Mouse (Mus musculus): ENCODE data around the gene Cdk19. TPM values are rescaled to one million over a fixed set of nuclear protein-coding genes. Genes with fewer than 3 reads are reported as not detected.

Gene Cdk19
- total and polyA plus RNA-seq, 3 experiments: 2.8 to 8.2 TPM; not detected in 1

- Histone ChIP-seq H3K9me3 (replicated peaks; ENCODE audit: insufficient read depth, low read length) (no peaks in the 10 kb centered on the region), H3K4me1 (ENCODE audit: control insufficient read depth in 1 of 2, insufficient read depth in 2 of 2, low read length in 2 of 2) (no peaks in the 10 kb centered on the region), H3K27me3 (ENCODE audit: control insufficient read depth in 1 of 2, insufficient read depth in 2 of 2, low read length in 2 of 2) (no peaks in the 10 kb centered on the region), H3K27ac (ENCODE audit: control insufficient read depth, low read depth, low read length) (no peak overlapping the region), H3K79me2 (ENCODE audit: control insufficient read depth, insufficient read depth, low read length, poor library complexity) (no peaks in the 10 kb centered on the region), H3K9ac (ENCODE audit: control insufficient read depth, low read depth, low read length, poor library complexity, severe bottlenecking) (no peak overlapping the region), H3K4me3 (ENCODE audit: control insufficient read depth in 1 of 2, insufficient read depth in 1 of 2, low read depth in 2 of 2, low read length in 2 of 2) (no peak overlapping the region), H3K36me3 (ENCODE audit: control insufficient read depth in 1 of 2, insufficient read depth in 2 of 2, low read length in 2 of 2) (no peaks in the 10 kb centered on the region)
- no peak for DNase-seq (ENCODE audit: low read depth, low spot score)
- TF ChIP-seq MAFK (IDR thresholded peaks at IDR 0.05; ENCODE audit: borderline replicate concordance, low read depth, low read length): no peak
- no peak for TF ChIP-seq USF1 (IDR thresholded peaks at IDR 0.05; ENCODE audit: low read depth, low read length)
- no peak for TF ChIP-seq KAT2A (conservative IDR thresholded peaks at IDR 0.05; ENCODE audit: low read depth, low read length)
- no peak for TF ChIP-seq GATA1 (IDR thresholded peaks at IDR 0.05; ENCODE audit: low read depth, low read length)
- TF ChIP-seq MYB (IDR thresholded peaks at IDR 0.05; ENCODE audit: low read depth, low read length): no peak
- no peak for TF ChIP-seq UBTF (IDR thresholded peaks at IDR 0.05; ENCODE audit: borderline replicate concordance, insufficient read depth, low read depth, low read length)
- no peak for TF ChIP-seq ZC3H11A (IDR thresholded peaks at IDR 0.05; ENCODE audit: low read depth, low read length)
- TF ChIP-seq POLR2AphosphoS5 (IDR thresholded peaks at IDR 0.05; ENCODE audit: borderline replicate concordance, low read depth, low read length): no peak
- no peak for TF ChIP-seq TAL1 (IDR thresholded peaks at IDR 0.05; ENCODE audit: low read length)
- TF ChIP-seq ZMIZ1 (IDR thresholded peaks at IDR 0.05; ENCODE audit: low read depth, low read length): no peak
- TF ChIP-seq ETS1 (IDR thresholded peaks at IDR 0.05; ENCODE audit: low read depth, low read length): no peak
- no peak for TF ChIP-seq HCFC1 (IDR thresholded peaks at IDR 0.05; ENCODE audit: low read depth, low read length)
- no peak for TF ChIP-seq JUND (IDR thresholded peaks at IDR 0.05; ENCODE audit: low read depth, low read length)
These were observed 89.3 kb downstream of the Cdk19 start for GRCm38 (mm10) chr10:40428633-40429032.

- Histone ChIP-seq H3K9me3 (replicated peaks; ENCODE audit: insufficient read depth, low read length) (no peaks in the 10 kb centered on the region), H3K27ac (ENCODE audit: control insufficient read depth, low read depth, low read length) (no peak overlapping the region), H3K9ac (ENCODE audit: control insufficient read depth, low read depth, low read length, poor library complexity, severe bottlenecking) (no peak overlapping the region), H3K27me3 (ENCODE audit: control insufficient read depth in 1 of 2, insufficient read depth in 2 of 2, low read length in 2 of 2) (no peaks in the 10 kb centered on the region), H3K4me3 (ENCODE audit: control insufficient read depth in 1 of 2, insufficient read depth in 1 of 2, low read depth in 2 of 2, low read length in 2 of 2) (no peak overlapping the region), H3K79me2 (ENCODE audit: control insufficient read depth, insufficient read depth, low read length, poor library complexity) (no peaks in the 10 kb centered on the region), H3K4me1 (ENCODE audit: control insufficient read depth in 1 of 2, insufficient read depth in 2 of 2, low read length in 2 of 2) (no peaks in the 10 kb centered on the region), H3K36me3 (ENCODE audit: control insufficient read depth in 1 of 2, insufficient read depth in 2 of 2, low read length in 2 of 2) (no peaks in the 10 kb centered on the region)
- no peak for DNase-seq (ENCODE audit: low read depth, low spot score)
- TF ChIP-seq GATA1 (IDR thresholded peaks at IDR 0.05; ENCODE audit: low read depth, low read length): no peak
- TF ChIP-seq RAD21 (IDR thresholded peaks at IDR 0.05; ENCODE audit: low read depth, low read length): peak; percentile 38
- TF ChIP-seq SIN3A (IDR thresholded peaks at IDR 0.05; ENCODE audit: low read length): no peak
- no peak for TF ChIP-seq ZMIZ1 (IDR thresholded peaks at IDR 0.05; ENCODE audit: low read depth, low read length)
- TF ChIP-seq JUND (IDR thresholded peaks at IDR 0.05; ENCODE audit: low read depth, low read length): no peak
- TF ChIP-seq BHLHE40 (IDR thresholded peaks at IDR 0.05; ENCODE audit: borderline replicate concordance, low read depth, low read length): no peak
- TF ChIP-seq POLR2AphosphoS2 (IDR thresholded peaks at IDR 0.05; ENCODE audit: low read length): no peak
- TF ChIP-seq CTCF (IDR thresholded peaks at IDR 0.05 in 2 of 3, conservative IDR thresholded peaks at IDR 0.05 in 1 of 3; ENCODE audit: control insufficient read depth in 1 of 3, insufficient read depth in 1 of 3, low read depth in 2 of 3, low read length in 3 of 3, poor library complexity in 1 of 3, severe bottlenecking in 1 of 3): peak in 1 of 3 experiments; percentile 41; a peak in 2 of 6 replicates
- no peak for TF ChIP-seq MAZ (IDR thresholded peaks at IDR 0.05; ENCODE audit: low read depth, low read length)
- TF ChIP-seq SMC3 (IDR thresholded peaks at IDR 0.05; ENCODE audit: low read depth, low read length): peak; percentile 44
- no peak for TF ChIP-seq GABPA (IDR thresholded peaks at IDR 0.05; ENCODE audit: low read depth, low read length)
- TF ChIP-seq ZC3H11A (IDR thresholded peaks at IDR 0.05; ENCODE audit: low read depth, low read length): 0 out of 2 replicates have a peak, but pooled peaks have one; percentile 13
- TF ChIP-seq MYC (IDR thresholded peaks at IDR 0.05; ENCODE audit: low read depth, low read length): no peak
These were observed 89.7 kb downstream of the Cdk19 start for GRCm38 (mm10) chr10:40429081-40429480.
